Mouse (Mus musculus): ENCODE data around the gene Vac14.

Gene Vac14

DNA sequence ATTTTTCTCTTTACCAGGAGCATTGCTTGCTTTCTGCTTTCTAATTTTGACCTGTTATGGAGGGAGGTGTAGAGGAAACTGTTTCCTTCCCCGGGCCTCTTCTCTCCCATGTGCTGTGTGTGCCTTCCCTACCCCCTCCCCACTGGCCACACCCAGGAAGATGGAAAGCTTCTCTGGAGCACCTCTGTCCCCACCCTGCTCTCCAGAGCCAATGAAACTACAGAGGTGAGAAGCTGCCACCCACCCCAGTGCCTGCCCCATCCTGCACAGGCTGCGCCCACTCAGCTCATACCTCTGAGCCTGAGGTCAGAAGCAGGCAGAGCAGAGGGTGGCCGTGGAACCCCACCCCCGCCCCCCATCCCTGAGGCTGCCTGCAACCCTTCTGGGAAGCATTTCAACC, 136.3 kb downstream of the Vac14 start:
- DNase-seq: no peak

- DNase-seq: no peak
These were observed 137.3 kb downstream of the Vac14 start for GRCm38 (mm10) chr8:110755511-110756170.

DNA sequence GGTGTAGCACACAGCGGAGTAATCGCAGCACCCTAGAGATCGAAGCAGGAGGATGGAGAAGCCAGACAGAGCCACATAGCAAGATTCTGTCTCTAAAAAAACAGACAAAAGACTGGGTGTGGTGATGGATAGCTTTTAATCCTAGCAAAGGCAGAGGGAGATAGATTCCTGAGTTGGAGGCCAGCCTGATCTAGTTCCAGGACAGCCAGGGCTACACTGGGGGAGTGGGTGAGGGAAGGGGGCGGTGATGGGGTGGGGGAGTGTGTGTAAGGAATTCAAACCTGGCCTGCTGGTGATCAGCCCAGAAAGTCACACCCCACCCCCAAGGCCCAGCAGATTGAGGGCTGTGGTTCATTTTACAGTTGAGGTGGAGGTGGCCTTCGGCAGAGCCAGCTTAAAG, 137.8 kb downstream of the Vac14 start:
- DNase-seq: no peak

DNA sequence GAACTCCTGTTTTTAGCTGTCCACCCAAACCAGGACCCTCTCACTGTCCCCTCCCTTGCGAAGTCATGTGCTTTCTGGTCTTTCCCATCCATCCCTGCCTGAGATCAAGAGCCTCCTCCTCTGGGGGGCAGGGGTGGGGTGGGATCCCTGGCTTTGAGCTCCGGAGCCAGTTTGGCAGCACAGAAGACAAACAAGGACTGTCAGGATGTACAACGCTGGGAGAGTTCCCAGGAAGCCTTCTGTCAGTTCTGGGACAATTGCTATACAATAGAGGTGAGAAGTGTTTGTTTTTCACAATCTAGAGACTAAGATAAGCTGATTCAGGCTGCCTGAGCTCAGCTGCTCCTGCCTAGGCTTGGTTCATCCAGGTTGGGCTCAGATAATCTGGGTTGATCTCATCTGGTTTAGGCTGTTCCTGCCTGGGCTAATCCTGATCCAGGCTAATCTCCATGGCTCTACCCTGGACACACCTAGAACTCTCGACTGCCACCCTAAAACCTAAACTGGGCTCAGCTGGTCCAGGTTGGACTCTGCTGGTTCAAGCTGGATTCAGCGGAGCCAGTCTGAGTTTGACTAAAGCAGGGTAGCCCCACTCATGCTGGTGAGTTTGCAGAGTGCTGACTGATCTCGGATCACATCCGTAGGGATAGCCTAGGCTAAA, 142.0 kb downstream of the Vac14 start:
- DNase-seq: no peak

GRCm38 (mm10) chr8:110761185-110761584, 142.8 kb downstream of the Vac14 start:
- DNase-seq: no peak

- DNase-seq: no peak
These were observed 143.6 kb downstream of the Vac14 start for GRCm38 (mm10) chr8:110761988-110762387.

GRCm38 (mm10) chr8:110764671-110765070, 146.3 kb downstream of the Vac14 start:
- DNase-seq: no peak

DNA sequence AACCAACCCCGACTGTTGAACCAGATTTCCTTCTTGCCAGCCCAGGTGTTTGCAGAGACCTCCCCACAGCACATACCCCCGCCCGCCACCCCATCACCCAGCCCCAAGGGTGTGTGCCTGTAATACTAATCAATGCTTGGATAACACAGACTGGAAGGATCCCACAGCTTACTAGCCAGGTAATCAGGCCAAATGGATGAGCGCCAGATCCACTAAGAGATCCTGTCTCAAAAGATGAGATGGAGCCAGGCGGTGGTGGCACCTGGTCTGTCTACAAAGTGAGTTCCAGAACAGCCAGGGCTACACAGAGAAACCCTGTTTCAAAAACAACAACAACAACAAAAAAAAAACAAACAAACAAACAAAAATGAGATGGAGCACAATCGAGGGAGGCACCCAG, 148.9 kb downstream of the Vac14 start:
- DNase-seq: no peak

Measured in thymus, adult 18-20 months (tissue).